Mouse (Mus musculus): ENCODE data around the gene Nudt9.
"Not testable (repeated sequence)": the region's sequence is repeated elsewhere in the genome, so short reads cannot be mapped to it uniquely, and the experiment has no call there.

Gene Nudt9

DNA sequence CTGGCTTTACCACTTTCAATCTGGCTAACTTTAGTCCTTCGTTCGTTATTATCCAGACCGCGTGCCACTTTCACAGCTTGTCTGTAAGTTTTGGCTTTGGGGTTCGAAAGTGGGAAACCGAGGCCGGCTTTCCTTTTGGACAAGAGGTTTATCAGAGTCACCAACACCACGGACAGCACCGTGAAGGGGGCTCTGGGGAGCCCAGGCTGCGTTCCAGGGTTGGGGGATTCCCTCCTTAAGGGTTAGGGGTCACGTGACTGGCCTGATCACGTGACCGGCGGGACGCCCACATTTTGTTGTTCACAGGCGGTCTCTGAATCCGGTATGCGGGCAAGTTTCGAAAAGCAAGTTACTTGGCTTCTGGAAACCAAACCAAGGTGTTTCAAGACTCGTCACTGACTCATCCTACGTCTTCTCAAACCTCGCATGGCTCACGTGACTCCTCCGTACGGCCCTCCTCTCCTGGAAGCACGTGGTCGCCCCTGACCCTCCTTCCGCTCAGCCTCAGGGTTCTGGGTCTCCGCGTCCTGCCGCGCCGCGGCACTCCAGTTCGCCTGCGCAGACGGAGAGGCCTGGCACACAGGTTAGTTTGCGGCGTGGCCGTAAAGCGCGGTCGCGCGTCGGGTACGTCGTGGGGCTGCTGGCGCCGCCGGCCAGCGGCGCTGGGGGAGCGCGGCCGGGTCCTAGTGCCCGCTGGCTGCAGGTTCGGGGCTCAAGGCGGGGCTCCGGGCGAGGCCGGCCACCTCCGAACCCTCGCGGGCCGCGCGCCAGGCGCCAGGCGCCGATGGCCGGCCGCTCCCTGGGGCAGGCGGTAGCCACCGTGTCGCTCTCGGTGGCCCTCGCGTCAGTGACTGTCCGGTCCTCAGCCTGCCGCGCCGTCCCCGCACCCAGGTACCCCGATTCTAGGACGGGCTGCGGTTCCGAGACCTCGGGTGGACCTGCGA is at the start of gene Nudt9:
Gene Nudt9, plus strand, starts transcription at position 51 of the 944 bp plus-strand sequence.
- peak; percentile 62 for DNase-seq (ENCODE audit: extremely low read depth, low read depth, low spot score)

DNA sequence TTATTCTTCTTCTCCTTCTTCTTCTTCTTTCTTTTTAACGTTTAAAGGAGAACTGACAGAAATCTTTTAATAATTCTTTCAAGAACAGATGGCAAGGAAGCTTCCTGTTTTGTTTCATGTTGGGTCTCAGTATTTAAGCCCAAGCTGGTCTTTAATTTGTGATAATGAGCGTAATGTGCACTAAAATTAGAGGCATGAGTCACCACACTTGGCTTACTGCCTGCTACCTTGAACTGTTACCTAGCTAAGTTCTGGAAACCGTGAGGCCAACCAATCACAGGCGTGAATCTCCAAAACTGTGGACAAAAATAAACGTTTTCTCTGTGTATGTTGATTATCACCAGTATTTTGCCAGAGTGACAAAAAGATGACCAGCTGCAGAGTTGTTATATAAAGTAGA is 47.4 kb upstream of the Nudt9 start:
- DNase-seq (ENCODE audit: extremely low read depth, low read depth, low spot score), result no peak

DNA sequence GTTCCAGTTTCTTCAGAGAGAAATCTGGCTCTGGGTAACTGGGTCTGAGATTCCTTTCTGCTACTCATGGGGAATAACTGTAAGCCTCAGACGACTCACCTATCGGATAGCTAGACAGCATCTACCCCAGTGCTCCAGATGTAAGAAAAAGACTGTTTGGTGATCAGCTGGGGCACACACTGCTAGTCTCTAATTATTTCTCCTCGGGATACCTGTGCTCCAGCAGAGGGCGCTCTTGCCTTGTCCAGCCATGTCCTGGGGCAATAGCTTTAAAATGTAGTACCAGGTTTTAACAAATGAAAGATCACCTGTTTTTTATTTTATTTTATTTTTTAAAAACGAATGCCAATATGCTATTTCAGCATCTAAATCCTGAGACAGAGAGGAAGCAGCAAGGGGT is 46.4 kb upstream of the Nudt9 start:
- DNase-seq (ENCODE audit: extremely low read depth, low read depth, low spot score), result no peak

DNA sequence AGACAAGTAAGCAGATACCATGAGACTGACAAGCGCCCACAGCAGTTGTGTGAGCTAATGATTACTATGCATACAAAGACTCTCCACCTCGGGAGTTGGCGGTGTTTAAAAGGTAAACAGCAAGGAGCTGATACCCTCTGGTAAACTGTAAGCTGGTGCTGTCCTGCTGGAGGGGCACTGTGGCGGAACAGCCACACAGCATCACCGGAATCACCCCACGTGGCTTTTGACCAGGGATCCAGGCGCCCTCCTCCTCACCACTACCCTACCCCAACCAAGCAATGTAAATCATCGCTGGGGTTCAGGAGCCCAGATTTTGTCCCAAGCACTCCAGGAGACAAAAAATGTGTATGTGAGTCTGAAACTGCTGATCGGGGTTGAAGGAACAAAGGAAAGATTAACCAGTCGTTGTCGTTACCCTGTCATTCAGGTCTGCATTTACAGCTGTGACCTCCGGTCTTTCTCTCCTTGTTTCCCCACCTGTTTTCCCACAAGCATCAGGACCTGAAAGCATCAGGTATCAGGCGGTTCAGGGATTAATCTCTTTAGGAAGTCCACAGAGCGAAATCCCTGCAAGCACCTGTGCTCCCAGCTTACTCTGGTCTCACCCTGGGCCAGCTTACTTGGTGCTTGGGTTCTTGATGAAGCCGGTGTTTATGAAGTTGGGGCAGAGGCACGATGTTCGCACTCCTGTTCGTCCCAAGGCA is 43.4 kb upstream of the Nudt9 start:
- DNase-seq (ENCODE audit: extremely low read depth, low read depth, low spot score), result no peak

DNA sequence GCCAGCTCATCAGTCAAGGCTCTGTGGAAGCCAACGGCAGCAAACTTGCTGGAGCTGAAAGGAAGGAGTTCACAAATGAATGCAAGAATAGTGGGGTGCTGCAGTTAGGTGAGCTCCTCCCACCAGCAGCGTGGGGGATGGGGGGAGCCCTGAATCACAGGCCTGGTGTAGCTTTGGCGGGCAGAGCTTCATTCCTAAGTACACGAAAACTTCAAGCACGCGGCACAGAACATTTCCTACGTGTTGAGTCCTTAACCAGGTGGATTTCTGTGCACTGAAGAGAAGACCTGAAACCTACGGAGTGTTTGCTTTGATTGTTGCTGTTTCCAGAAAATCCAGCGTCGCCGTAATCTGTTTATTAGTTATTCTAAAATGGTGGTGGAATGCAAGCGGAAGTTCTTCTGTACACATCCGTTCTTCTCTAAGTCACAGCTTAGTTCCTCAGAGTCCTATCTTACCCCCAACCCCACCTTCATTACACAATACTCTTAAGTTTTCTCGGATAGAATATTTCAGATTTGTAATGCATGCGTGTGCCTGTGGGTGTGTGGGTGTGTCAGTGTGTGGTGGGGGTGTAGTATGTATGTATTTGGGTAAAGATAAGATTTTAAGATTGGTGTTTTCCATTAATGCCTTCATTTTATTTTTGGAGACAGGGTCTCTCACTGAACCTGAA is 42.7 kb upstream of the Nudt9 start:
- DNase-seq (ENCODE audit: extremely low read depth, low read depth, low spot score), result no peak

DNA sequence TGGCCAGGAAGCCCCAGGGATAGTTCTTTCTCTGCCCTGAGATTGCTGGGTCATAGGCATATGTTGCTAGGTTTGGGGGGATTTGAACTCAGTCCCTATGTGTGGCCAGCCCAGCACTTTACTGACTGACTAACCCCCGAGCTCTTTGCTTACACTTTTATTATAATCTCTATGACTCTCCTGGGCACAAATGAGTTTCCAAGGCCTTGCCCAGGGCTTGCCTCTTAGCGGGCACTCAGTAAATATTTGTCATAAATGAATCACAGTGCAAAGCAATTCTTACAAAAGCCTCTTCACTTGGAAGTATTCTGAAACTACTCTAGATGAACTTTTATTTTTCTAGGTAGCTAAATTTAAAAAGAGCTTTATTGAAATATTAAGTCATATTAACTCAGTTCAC is 42.2 kb upstream of the Nudt9 start:
- no peak for DNase-seq (ENCODE audit: extremely low read depth, low read depth, low spot score)

DNA sequence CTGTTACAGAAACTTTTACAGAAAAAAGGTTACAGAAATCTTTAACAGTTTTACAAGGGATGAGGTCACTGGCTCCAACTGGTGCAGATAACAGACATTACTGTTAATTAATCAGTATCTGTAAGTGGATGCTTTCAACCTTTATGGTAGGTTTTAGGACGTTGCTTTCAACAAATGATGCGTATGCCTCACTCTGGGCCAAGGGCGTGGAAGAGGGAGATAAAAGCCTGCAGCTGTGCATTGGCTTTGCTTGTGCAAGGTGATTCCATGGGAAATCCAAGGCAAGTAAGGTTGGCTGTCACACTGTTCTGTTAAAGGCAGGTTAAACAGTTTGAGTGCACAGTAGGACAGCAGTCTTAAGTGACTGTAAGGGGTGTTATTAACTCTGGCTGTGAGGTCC is 39.3 kb upstream of the Nudt9 start:
- DNase-seq (ENCODE audit: extremely low read depth, low read depth, low spot score), result no peak

DNA sequence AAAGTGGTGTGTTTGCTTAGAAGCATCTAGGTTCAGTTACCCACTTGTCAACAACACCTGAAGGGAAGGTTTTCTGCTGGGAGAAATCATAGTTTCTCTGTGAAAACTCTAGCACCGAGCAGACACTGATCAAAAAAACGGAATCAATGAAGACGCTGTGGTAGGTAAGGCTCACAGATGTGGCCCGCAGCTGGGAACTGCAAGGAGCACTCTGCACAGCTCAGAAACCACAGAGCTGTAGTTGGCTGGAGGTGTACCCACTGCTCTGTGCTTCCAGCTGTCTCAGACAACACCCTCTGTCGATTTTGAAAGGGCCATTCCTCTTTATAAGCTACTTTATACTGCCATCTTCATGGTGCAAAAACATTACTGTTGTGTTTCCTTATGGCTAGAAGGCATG is 38.3 kb upstream of the Nudt9 start:
- no peak for DNase-seq (ENCODE audit: extremely low read depth, low read depth, low spot score)

DNA sequence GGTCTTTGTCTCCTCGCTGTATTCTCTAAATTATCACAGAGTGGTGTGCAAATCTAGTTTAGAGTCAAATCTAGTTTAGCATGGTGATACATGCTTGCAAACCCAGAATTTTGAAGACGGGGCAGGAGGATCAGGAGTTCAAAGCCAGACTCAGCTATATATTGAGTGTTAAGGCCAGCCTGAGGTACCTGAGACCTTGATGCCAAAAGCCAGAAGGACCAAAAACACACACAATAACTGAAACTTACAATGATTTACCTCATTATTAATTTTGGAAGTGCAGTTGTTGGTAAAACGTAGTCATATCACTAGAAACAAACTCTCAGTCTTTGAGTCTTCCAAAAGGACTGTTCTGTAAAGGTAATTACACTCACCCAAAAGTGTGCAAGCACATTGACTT is 36.7 kb upstream of the Nudt9 start:
- DNase-seq (ENCODE audit: extremely low read depth, low read depth, low spot score), result no peak

DNA sequence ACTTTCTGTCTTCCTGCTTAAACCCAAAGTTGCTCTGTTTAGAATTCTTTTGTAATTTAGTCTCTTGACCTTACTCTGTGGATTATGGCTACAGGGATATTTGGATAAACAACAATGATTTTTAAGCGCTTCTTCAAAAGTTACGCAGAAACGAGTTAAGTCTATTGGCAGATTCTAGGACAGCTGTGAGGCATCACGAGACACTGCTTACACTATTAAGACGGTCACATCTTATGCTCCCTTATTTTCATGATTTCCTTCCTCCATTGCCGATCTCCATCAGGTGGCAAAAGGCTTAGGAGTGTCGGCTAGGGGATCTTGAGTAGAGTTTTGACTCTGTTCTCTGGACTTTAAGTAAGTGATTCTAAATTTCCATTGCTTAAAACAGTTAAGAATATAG is 35.8 kb upstream of the Nudt9 start:
- no peak for DNase-seq (ENCODE audit: extremely low read depth, low read depth, low spot score)

DNA sequence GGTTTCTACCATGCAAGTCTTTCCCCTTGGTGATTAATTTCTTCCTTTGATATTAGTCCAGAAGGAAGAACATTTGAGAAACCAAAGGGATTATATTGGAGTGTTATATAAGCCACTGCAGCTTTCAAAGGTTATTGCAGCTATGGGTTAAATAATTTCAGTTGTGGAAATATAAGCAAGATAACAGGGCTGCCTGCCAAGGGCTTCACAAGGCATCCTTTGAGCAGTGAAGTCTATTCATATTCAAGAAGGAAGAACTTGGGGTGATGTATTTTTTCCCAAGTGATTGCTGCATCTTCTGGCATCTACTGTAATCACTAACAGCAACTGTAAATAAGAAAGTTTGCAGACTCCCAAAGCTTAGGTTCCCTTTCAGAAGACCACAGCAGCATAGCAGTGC is 34.7 kb upstream of the Nudt9 start:
- no peak for DNase-seq (ENCODE audit: extremely low read depth, low read depth, low spot score)

DNA sequence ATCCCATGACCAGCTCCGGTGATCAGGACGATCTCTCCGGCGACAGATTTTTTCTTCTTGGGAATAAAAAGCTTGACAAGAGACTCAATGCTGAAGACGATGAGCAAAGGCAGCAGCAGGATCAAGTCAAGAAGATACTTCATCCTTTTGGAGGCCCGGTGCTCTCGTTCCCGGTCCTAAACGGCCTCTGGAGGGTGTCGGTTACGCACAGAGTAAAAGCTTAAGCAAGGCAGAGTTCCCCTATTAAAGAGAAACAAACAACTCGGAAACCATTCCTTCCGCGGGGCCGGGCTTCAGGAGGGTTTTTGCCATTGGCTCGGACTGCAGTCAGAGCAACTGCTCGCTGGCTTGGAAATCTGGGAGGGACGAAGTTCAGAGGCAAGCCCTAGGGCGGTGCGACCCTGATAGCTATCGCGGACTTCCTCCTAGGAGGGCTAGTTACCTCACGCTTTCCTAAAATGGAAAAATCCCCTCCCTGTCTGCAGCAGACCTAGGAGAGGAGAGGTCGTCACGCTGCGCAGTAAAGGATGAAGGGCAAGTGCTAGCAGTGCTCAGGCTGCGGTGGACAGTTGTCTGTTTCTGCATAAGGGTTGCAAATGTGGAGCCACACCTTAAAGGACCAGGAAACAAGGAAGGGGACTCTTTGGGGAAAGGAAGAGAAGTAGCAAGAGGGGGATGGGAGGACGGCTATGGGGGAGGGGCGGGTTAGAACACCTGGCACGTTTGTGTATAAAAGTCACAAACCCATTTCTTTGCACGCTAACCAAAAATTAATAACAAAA is 24.3 kb upstream of the Nudt9 start, which contains the start of gene Hsd17b11:
Gene Hsd17b11, minus strand, starts transcription at position 323 of the 782 bp plus-strand sequence.
- DNase-seq (ENCODE audit: extremely low read depth, low read depth, low spot score), result no peak

DNA sequence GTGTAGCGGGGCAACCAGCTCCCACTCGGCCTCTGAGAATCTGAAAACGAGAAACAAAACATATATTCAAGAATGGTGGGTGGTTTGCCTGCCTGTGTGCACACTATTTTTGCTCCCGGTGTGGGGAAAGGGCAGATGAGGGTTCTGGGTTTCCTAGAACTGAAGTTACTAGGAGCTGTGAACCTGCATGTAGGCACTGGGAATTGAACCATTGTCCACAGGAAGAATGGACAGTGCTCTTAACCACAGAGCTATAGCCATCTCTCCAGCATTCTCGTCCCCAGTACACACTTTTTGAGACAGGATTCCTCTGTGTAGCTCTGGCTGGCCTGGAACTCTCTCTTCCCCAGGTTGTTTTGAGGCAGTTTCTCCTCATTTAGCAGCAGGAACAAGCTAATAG is 23.5 kb upstream of the Nudt9 start:
- no peak for DNase-seq (ENCODE audit: extremely low read depth, low read depth, low spot score)

DNA sequence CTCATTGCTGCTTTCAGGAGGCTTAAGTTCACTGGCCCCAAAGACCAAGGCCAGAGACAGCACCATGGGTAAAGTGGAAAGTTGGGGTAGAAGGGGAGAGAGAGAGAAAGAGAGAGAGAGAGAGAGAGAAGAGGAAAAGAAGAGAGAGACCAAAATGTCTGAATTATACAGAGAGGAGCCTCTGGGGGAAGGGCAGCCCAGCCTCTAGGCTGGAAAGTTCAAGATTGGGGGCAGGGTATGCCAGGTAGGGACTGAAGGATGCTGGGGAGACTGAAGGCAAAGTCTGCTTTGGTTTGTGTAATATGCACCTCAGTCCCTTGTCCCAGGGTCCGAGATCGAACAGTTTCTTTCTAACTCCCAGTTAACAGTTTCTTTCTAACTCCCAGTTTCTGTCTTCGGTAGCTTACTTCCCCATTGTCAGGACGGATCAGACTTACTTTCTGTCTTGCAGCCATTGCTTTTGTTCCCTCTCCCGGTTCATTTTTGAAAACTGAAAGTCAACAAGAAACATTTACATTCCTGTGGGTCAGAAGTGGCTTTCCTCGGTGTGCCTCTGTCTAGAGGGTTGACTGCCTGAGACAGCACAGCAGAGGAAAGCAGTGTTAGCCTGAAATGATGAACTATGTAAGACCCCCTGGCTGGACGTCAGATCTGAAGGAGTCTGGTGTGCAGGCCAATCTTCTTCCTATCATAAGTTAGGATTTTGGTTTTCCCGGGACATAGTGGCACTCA is 22.7 kb upstream of the Nudt9 start:
- no peak for DNase-seq (ENCODE audit: extremely low read depth, low read depth, low spot score)

DNA sequence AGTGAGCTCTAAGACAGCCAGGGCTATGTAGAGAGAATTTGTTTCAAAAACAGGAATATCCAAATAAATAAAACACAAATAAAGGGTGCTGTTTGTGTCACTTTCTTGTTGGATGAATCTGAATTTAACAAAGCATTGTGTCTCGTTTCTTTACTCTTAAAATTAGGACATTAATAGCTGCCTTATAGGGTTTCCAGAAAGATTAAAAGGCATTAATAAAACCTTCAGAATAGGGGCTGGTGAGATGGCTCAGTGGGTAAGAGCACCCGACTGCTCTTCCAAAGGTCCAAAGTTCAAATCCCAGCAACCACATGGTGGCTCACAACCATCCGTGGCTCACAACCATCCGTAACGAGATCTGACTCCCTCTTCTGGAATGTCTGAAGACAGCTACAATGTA is 21.9 kb upstream of the Nudt9 start:
- not testable (repeated sequence) for DNase-seq (ENCODE audit: extremely low read depth, low read depth, low spot score)

DNA sequence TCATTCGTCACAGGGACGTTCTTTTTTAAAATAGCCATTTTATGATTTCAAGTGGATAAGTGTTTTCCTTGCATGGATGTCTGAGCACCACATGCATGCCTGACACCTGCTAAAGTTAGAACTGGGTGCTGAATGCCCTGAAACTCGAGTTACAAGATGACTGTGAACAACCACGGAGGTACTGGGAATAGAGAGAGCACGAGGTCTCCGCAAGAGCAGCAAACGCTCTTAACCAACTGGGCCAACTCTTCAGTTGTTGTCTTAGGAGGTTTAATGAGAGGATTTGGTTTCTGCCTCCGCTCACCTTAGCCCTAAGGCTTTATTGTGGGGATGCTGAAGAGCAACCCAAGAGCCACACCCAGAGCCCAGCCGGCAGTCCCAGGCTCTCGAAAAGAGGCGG is 21.3 kb upstream of the Nudt9 start:
- no peak for DNase-seq (ENCODE audit: extremely low read depth, low read depth, low spot score)

DNA sequence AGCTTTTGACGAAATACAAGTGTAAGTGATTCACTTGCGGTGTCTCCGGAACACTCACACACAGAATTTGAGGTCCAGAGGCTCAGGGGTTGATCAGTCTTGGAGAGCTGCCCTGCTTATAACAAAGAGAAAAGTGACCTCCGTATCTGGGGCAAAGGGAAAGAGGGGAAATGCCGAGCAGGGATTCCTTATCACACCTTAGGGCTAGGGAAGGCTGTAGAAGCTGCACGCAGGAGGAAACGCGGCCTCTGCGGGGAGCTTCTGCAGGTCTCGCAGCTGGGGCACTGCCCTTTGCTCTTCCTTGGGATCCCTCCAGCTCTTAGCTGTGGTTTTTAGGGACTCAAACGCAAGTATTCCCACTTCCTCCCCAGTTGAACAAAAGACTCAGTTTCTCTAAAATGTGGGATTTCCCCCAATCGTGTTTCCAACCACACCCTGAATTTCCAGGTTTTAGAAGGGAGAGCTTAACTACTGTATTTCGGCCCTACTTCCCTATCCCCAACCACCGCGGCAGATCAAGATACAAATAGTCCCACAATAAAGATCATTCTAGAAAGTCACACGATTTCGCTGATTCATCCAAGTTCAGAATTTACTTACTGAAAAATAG is 20.8 kb upstream of the Nudt9 start:
- no peak for DNase-seq (ENCODE audit: extremely low read depth, low read depth, low spot score)

DNA sequence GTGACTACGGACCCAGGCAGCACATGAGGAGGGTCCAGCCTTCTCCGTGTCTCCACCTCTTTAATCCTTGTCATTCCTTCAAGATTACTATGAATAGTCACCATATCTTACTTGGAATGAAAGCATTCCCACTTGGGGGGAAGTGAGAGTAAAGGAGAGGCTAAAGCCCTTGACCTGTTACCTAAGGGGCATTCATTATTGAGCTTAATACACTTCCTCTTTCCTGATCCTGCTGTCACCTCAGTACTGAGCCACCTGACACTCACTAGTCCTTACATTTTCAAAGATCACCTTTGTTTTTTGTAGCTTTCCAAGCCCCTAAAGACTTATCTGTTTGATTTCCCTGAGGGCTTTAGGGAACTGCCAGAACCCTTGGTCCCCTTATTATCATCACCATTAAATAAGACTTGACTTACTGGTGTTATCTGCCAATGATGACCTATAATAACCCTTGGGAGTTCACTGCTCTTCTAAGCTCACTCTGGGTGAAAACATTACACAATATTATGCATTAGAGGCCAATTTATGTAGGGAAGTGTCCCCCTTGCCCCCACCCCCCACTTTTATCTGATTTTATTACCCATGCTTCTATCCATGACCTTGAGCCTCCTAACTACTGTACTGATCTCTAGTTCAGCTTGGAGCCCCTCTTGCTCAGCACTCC is 13.5 kb upstream of the Nudt9 start:
- no peak for DNase-seq (ENCODE audit: extremely low read depth, low read depth, low spot score)

DNA sequence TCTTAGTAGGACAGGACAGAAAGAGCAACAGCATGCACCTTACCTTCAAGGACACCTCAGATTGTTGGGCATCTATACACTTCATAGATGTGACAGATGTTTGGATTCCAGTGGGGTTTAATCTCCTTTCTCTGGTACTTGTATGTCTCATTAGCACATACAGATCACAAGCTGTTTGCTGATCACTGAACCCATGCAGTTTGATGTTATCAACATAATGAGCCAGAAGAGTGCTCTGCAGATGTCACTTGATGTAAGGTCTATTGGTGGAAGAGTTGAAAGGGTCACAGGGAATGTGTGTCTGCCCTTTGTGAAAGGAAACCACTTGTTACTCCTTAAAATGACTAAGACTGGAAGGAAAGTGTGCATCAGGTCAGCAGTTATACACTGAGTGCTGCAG is 11.0 kb upstream of the Nudt9 start:
- no peak for DNase-seq (ENCODE audit: extremely low read depth, low read depth, low spot score)
